Mouse (Mus musculus) kidney, embryonic 14.5 days (tissue): Measurements from ENCODE around the gene Use1. TPM values are rescaled to one million over a fixed set of nuclear protein-coding genes. Genes with fewer than 3 reads are reported as not detected.

ENCODE experiments used
- ATAC-seq: fragments of 200-750 bp; cut with Nextera tagmentation; 2 replicates; pipeline ENCODE4 v1.8.0; 2017; ENCODE audit warnings: moderate number of reproducible peaks, mild to moderate bottlenecking, moderate TSS enrichment, moderate library complexity; ENCODE audit not compliant: low FRiP score, low TSS enrichment
- H3K27ac ChIP-seq: fragments of 300-500 bp; sonication (generic); 2 replicates; pipeline ENCODE4 v1.5.1; 2014; ENCODE audit warnings: low read depth, mild to moderate bottlenecking, low read length, moderate library complexity, mixed read lengths
- H3K27me3 ChIP-seq: fragments of 300-500 bp; sonication (generic); 2 replicates; pipeline ENCODE4 v1.6.1; 2014; ENCODE audit warnings: mild to moderate bottlenecking, low read length; ENCODE audit not compliant: control insufficient read depth, insufficient read depth
- H3K36me3 ChIP-seq: fragments of 300-500 bp; sonication (generic); 2 replicates; pipeline ENCODE4 v1.6.1; 2014; ENCODE audit warnings: low read length, mixed read lengths; ENCODE audit not compliant: control insufficient read depth, insufficient read depth
- H3K4me1 ChIP-seq: fragments of 300-500 bp; sonication (generic); 2 replicates; pipeline ENCODE4 v1.6.1; 2014; ENCODE audit warnings: low read length, mixed read lengths; ENCODE audit not compliant: control insufficient read depth, insufficient read depth
- H3K4me2 ChIP-seq: fragments of 300-500 bp; sonication (generic); replicated peaks from 2 replicates; pipeline ENCODE4 v1.6.1; 2014; ENCODE audit warnings: low read depth, mild to moderate bottlenecking, low read length
- H3K4me3 ChIP-seq: fragments of 300-500 bp; sonication (generic); 2 replicates; pipeline ENCODE4 v1.5.1; 2014; ENCODE audit warnings: mild to moderate bottlenecking, low read length
- H3K9ac ChIP-seq: fragments of 300-500 bp; sonication (generic); 2 replicates; pipeline ENCODE4 v1.6.1; 2014; ENCODE audit warnings: low read depth, mild to moderate bottlenecking, low read length, moderate library complexity
- H3K9me3 ChIP-seq: fragments of 300-500 bp; sonication (generic); 2 replicates; pipeline ENCODE4 v1.6.1; 2016; ENCODE audit warnings: low read length; ENCODE audit not compliant: control insufficient read depth
- WGBS: fragments of 180-500 bp; shearing (Covaris S2); extraction: QIAGEN DNeasy Blood & Tissue Kit; methylation state at CpG from one replicate; pipeline ENCODE4 v1.1.7; 2014; 5-methylcytosine and 5-hydroxymethylcytosine counted together
- polyA plus RNA-seq: library from polyadenylated mRNA; unstranded; fragments of >200 nt; fragmentation: Nextera tagmentation; extraction: Ambion mirVana; gene quantifications from 2 replicates; pipeline ENCODE4 v1.2.1, GENCODE M21; 2014

The Use1 gene
- polyA plus RNA-seq, 1 experiment from 2014 or later, result 112 TPM

DNA sequence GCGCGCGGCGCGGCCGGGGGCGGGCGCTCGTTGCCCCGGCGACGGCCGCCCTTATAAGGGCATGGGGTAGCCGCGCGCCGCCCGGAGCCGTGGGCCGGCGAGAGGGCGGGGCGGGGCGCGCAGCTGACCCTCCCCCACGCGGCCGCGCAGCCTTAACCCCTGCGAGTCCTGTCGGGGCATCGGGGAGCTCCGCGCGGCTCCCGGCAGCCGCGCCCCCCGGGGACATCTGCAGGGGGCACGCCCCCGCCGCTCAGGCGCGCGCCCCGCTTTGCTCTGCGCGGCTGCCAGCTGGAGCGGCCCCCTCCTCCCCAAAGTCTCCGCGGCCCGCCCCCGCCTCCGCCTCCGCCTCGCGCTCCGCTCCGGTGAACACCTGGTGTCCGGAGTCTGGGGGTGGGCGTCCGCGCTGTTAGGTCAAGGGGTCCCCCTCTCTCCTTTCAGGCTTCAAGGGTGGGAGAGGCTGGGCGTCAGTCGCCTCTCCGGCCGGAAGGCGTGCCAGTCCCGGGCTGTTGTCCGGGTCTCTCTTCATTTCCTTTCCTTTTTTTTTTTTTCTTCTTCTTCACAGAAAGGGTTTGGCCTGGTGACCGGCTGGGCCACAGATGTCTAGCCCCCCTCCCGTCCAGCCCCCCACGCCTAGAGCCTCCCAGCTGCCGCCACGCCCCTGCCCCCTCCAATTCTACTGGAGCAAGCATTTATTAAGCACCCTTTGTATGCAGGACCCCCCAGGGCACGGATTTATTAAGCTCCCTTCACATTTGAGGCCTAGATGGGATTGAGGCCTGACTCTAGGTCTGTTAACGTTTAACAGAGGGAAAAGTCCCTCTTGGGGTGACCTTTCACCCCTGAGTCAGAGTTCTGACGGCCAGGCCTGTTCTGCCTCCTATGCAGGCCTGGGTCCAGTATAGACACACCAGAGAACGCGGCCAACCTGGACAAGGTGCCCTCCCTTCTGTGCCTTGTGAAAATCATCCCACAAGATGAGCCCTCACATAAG, 15.6 kb downstream of the Use1 start:
- no peaks in the 10 kb centered on the region for H3K27me3 ChIP-seq
- peak overlapping the region; percentile 97 for H3K27ac ChIP-seq
- H3K4me2 ChIP-seq, result peak overlapping the region; percentile 96
- peaks cover 36% of the 10 kb centered on the region for H3K4me1 ChIP-seq
- peak overlapping the region; percentile 96 for H3K9ac ChIP-seq
- 3% methylated on average over 43 of the region's 80 CpGs for WGBS
- H3K36me3 ChIP-seq, result peaks cover 13% of the 10 kb centered on the region
- peak overlapping the region; percentile 96 for H3K4me3 ChIP-seq
- peak; percentile 91 for ATAC-seq
- no peaks in the 10 kb centered on the region for H3K9me3 ChIP-seq

DNA sequence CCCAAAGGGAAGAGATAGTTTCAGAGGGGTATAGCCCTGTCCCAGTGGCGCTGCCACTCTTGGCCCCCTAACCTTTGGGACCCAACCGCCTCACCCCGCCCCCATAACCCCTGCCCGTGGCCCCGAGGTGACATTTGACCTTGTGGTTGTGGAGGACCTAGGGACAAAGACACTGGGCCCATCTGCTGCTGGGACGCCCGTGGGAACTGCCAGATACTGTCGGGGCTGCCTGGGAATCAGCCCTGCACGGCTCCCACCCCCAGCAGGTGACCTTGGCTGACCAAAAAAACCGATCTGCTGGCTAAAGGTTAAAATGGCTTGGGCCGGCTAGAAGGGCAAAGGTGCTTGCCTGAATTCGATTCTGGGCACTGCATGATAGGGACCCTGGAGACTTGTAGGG, 16.7 kb downstream of the Use1 start:
- no peak overlapping the region; the same call in 1 of the 2 replicates for H3K9ac ChIP-seq
- WGBS, result 15% methylated on average over 12 of the region's 12 CpGs
- H3K27ac ChIP-seq, result peak overlapping the region; percentile 97

DNA sequence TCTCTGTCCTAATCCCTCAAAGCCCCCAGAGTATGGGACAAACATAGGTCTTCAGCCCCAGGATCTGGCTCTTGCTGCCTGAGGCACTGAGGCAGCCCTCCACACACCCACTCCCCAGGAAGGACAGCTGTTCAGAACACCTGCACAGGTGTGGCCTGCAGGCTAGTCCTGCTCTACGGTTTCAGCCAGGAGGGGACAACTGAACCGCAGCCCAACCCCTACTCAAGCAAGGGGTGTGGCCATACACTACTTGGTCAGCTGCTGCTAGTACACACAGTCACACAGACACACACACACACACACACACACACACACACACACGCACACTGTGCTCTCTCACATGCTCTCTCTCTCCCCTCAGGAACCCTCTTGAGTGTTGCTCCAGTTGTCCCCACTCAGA, 17.2 kb downstream of the Use1 start:
- Histone ChIP-seq H3K9me3 (no peaks in the 10 kb centered on the region), H3K27me3 (no peaks in the 10 kb centered on the region), H3K4me2 (no peak overlapping the region), H3K36me3 (no peaks in the 10 kb centered on the region), H3K4me3 (no peak overlapping the region), H3K9ac (no peak overlapping the region), H3K4me1 (peaks cover 29% of the 10 kb centered on the region), H3K27ac (peak overlapping the region; percentile 97)
- WGBS, result 56% methylated on average over 3 of the region's 3 CpGs
- no peak for ATAC-seq

More for the DNA sequence above, 16.7 kb downstream of the Use1 start:
- Histone ChIP-seq H3K4me1 (peaks cover 33% of the 10 kb centered on the region), H3K4me3 (no peak overlapping the region), H3K9me3 (no peaks in the 10 kb centered on the region), H3K36me3 (peaks cover 1% of the 10 kb centered on the region; the same call in 1 of the 2 replicates), H3K27me3 (no peaks in the 10 kb centered on the region), H3K4me2 (no peak overlapping the region)
- ATAC-seq, result no peak

DNA sequence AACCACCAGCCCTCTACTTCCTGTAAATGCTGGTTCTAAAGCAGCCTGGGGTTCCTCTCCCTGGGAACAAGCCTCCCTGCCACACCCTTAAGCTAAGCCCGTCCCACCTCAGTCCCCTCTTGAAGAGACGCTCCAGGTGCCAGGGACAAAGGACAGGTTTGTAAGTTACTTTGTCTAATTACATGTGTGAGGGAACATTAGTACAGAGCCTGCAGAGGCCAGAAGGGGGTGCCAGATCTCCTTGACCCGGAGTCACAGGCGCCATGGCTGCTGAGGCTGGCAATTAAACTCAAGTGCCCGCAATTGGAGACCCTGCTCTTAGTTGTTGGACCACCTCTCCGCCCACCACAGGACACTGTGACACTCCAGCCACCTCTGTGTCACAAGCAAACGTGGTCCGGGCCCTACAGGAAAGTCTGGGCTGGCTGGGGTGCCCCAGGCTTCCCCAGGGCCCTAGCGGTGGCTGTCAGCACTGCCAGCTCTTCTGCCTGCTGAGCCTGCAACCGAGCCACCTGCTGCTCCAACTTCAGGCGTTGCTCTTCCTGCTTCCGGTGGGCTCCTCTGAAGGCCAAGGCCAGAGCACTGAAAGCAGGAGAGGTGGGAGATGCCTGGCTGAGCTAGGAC, 18.7 kb downstream of the Use1 start:
- no peak overlapping the region for H3K27ac ChIP-seq
- no peak for ATAC-seq
- H3K4me1 ChIP-seq, result peaks cover 16% of the 10 kb centered on the region
- no peak overlapping the region for H3K9ac ChIP-seq
- no peaks in the 10 kb centered on the region for H3K36me3 ChIP-seq
- no peaks in the 10 kb centered on the region for H3K9me3 ChIP-seq
- no peaks in the 10 kb centered on the region for H3K27me3 ChIP-seq
- no peak overlapping the region for H3K4me3 ChIP-seq
- 73% methylated on average over 12 of the region's 12 CpGs for WGBS
- H3K4me2 ChIP-seq, result no peak overlapping the region

DNA sequence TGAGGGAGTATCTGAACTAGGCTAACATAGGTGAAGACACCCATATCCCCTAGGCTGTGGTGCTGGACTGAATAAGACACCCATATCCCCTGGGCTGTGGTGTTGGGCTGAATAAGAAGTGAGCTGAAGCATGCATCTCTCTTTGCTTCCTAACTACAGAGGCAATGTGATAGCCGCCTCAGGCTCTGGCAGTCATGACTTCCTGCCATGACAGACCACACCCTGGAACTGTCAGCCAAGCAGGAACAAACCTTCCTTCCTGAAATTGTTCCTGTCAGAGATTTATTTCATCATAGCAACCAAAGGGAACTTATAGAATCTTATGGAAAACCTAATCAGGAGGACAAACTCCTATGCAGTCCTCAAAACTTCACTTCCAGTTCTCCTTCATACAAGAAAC, 21.6 kb downstream of the Use1 start:
- Histone ChIP-seq H3K9me3 (no peaks in the 10 kb centered on the region), H3K9ac (no peak overlapping the region), H3K4me1 (peaks cover 6% of the 10 kb centered on the region), H3K27ac (no peak overlapping the region), H3K4me3 (no peak overlapping the region), H3K27me3 (no peaks in the 10 kb centered on the region), H3K4me2 (no peak overlapping the region), H3K36me3 (no peaks in the 10 kb centered on the region)
- WGBS, result 70% methylated on average over 1 of the region's 1 CpGs
- no peak for ATAC-seq

DNA sequence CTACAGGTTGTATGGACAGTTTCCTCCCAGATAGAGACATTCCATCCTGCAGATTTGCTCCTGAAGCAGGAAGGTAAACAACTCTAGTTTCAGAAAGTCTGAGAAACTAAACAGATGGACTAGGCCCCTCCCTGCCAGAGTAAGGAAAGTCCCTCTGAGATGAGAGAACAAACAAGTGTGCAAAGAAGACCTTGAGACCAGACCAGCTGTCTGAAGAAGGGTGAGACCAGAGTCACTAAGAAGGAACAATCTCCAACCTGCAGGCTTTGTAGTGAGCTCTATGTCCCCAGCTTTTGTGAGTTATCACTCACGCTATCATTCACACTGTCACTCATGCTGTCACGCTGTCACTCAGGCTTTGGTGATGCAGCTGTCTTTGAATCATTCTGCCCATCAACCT, 25.0 kb downstream of the Use1 start:
- Histone ChIP-seq H3K4me2 (no peak overlapping the region), H3K9me3 (no peaks in the 10 kb centered on the region), H3K36me3 (no peaks in the 10 kb centered on the region), H3K4me1 (no peaks in the 10 kb centered on the region), H3K27me3 (no peaks in the 10 kb centered on the region), H3K4me3 (no peak overlapping the region), H3K27ac (no peak overlapping the region), H3K9ac (no peak overlapping the region)
- no peak for ATAC-seq
- WGBS, result 91% methylated on average over 2 of the region's 2 CpGs

DNA sequence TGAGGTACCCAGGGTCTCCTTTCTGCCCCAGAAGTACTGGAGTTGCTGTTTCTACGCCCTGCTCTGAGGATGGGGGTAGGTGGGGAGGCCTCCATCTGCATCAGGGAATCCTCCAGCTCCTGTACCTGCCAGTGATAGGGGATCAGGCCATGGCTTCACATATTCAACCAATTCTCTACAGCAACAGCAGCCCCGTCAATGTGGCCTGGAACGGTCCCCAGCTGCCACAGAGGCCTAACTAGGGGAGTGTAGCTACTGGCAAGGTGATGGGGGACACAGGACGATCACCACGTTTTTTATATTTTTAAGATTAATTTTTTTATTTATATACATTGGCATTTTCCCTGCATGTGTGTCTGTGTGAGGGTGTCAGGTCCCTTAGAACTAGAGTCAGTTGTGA, 25.7 kb downstream of the Use1 start:
- H3K27ac ChIP-seq, result no peak overlapping the region
- no peak overlapping the region for H3K4me2 ChIP-seq
- no peaks in the 10 kb centered on the region for H3K27me3 ChIP-seq
- ATAC-seq, result no peak
- H3K36me3 ChIP-seq, result no peaks in the 10 kb centered on the region
- 80% methylated on average over 5 of the region's 5 CpGs for WGBS
- H3K9me3 ChIP-seq, result no peaks in the 10 kb centered on the region
- no peak overlapping the region for H3K4me3 ChIP-seq
- H3K9ac ChIP-seq, result no peak overlapping the region
- H3K4me1 ChIP-seq, result peaks cover 1% of the 10 kb centered on the region; the same call in 1 of the 2 replicates

DNA sequence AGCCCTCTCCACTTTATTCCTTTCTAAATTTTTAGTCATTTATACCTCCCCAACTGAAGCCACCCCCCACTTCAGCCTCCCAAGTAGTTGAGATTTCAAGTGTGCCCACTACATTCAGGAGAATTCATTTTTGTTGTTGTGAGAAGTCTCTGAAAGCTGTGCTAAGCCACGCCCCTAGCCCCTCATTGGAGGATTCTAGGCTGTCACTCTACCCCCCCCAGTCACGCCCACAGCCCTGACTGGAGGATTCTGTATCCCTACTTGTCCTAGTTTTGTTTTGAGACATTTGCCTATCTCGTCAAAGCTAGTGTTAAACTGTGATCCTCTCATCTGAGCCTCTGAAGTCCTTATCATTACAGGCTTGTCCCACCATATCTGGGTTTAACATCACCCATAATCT, 26.2 kb downstream of the Use1 start:
- H3K9me3 ChIP-seq, result no peaks in the 10 kb centered on the region
- H3K4me1 ChIP-seq, result peaks cover 6% of the 10 kb centered on the region; the same call in 1 of the 2 replicates
- no peak overlapping the region for H3K27ac ChIP-seq
- H3K4me2 ChIP-seq, result no peak overlapping the region
- no peaks in the 10 kb centered on the region for H3K36me3 ChIP-seq
- H3K4me3 ChIP-seq, result peak overlapping the region; percentile 7; the same call in 1 of the 2 replicates
- no peak for ATAC-seq
- H3K27me3 ChIP-seq, result no peaks in the 10 kb centered on the region
- no peak overlapping the region for H3K9ac ChIP-seq
- 12% methylated on average over 3 of the region's 3 CpGs for WGBS

DNA sequence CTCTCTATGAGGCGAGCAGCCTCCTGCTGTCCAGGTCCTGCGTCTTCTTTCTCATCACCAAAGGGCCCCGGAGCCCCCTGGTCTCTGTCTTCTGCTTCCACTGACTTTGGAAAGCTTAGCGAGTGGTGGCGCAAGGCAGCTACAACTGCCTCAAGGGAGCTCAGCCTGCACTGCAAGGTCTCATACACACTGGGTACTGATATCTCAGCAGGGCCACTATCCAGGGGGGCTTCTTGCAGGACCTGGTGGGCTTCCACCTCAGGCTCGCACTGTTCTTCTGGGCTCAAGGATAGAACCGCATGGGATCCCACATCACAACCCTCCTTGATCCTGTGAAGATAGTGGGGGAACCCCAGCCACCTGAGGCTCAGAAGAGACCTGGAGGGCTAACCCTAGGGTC, 27.8 kb downstream of the Use1 start:
- H3K4me3 ChIP-seq, result peak overlapping the region; percentile 12
- no peaks in the 10 kb centered on the region for H3K9me3 ChIP-seq
- 76% methylated on average over 7 of the region's 7 CpGs for WGBS
- H3K27me3 ChIP-seq, result no peaks in the 10 kb centered on the region
- H3K27ac ChIP-seq, result no peak overlapping the region
- peak overlapping the region; percentile 27 for H3K4me2 ChIP-seq
- H3K9ac ChIP-seq, result no peak overlapping the region
- peaks cover 6% of the 10 kb centered on the region; the same call in 1 of the 2 replicates for H3K4me1 ChIP-seq
- no peak for ATAC-seq
- H3K36me3 ChIP-seq, result peaks cover 13% of the 10 kb centered on the region
